21 mouse cellular contexts compared by ENCODE assay signal in genomic region chr4:95676390-95676789, GRCm38 (mm10).
DNase-seq lines count a peak whose midpoint lies in the region; ATAC-seq and TF ChIP-seq lines count a peak whose summit lies in the region.
"Had no signal": no experiment of that assay in that cellular context is flagged by ENCODE, and none has a peak within 500 bp of the region (broad histone marks: within the 10 kb centered on the region; RNA-seq: fewer than 3 reads in every experiment).

No protein-coding gene starts in this region.

- no peak for TF ChIP-seq POLR2A in limb, embryonic 14.5 days (IDR thresholded peaks at IDR 0.05; ENCODE audit: borderline replicate concordance, extremely low read depth, insufficient read depth, insufficient read length)

- H3K4me1 ChIP-seq in limb, embryonic 14.5 days (ENCODE audit: control insufficient read depth, insufficient read depth, low read length) = peaks cover 9% of the 10 kb centered on the region; the same call in 1 of the 2 replicates
- no peaks in the 10 kb centered on the region; the same call in 1 of the 2 replicates for H3K4me1 ChIP-seq in limb, embryonic 10.5 days
- peaks cover 4% of the 10 kb centered on the region; the same call in 1 of the 2 replicates for H3K4me1 ChIP-seq in midbrain, embryonic 12.5 days
- H3K4me1 ChIP-seq in midbrain, postnatal 0 days (ENCODE audit: insufficient read depth, low read length) = no peaks in the 10 kb centered on the region

- peak; percentile 63; the same call in 1 of the 2 replicates for ATAC-seq in limb, embryonic 14.5 days (ENCODE audit: low FRiP score, low read depth)
- peak; percentile 36; the same call in 1 of the 2 replicates for ATAC-seq in midbrain, embryonic 12.5 days (ENCODE audit: low FRiP score, low read depth)
- no peak for ATAC-seq in midbrain, postnatal 0 days (ENCODE audit: low FRiP score)
- ATAC-seq: forebrain, embryonic 14.5 days; forebrain, embryonic 16.5 days had no signal

- no peak for TF ChIP-seq CTCF in midbrain, postnatal 0 days (IDR thresholded peaks at IDR 0.05)

- no peaks in the 10 kb centered on the region for H3K9me3 ChIP-seq in limb, embryonic 14.5 days (ENCODE audit: control insufficient read depth, low read length)
- no peaks in the 10 kb centered on the region for H3K9me3 ChIP-seq in limb, embryonic 10.5 days (replicated peaks)
- H3K9me3 ChIP-seq in midbrain, embryonic 12.5 days = no peaks in the 10 kb centered on the region
- H3K9me3 ChIP-seq in midbrain, postnatal 0 days (ENCODE audit: low read length) = no peaks in the 10 kb centered on the region
- H3K9me3 ChIP-seq: embryonic facial prominence, embryonic 12.5 days; embryonic facial prominence, embryonic 15.5 days; forebrain, embryonic 10.5 days; forebrain, embryonic 12.5 days had no signal

- no peak overlapping the region for H3K9ac ChIP-seq in limb, embryonic 14.5 days (ENCODE audit: low read depth, low read length, severe bottlenecking)
- no peak overlapping the region for H3K9ac ChIP-seq in midbrain, embryonic 12.5 days (replicated peaks)
- no peak overlapping the region for H3K9ac ChIP-seq in midbrain, postnatal 0 days (replicated peaks; ENCODE audit: low read length, poor library complexity, severe bottlenecking)
- H3K9ac ChIP-seq: embryonic facial prominence, embryonic 12.5 days; embryonic facial prominence, embryonic 15.5 days; forebrain, embryonic 12.5 days had no signal

- no peak for DNase-seq in limb, embryonic 14.5 days (ENCODE audit: low spot score)
- no peak for DNase-seq in limb, embryonic 10.5 days (ENCODE audit: low spot score)
- no peak for DNase-seq in midbrain, postnatal 0 days (ENCODE audit: low spot score)
- DNase-seq: adrenal gland, adult 2 months; adrenal gland, postnatal 10 days; adrenal gland, postnatal 25 days; cerebellum, adult 11 months; cerebellum, adult 18-20 months; cerebellum, adult 8-10 months; cerebellum, adult 9-11 months; cerebellum, postnatal 14 days; cerebellum, postnatal 36 days; embryo, embryonic 11 days had no signal

- 86% methylated on average over 2 of the region's 2 CpGs for WGBS in limb, embryonic 14.5 days
- WGBS in limb, embryonic 10.5 days = 82% methylated on average over 2 of the region's 2 CpGs
- 56% methylated on average over 2 of the region's 2 CpGs for WGBS in midbrain, embryonic 12.5 days
- 55% methylated on average over 2 of the region's 2 CpGs for WGBS in midbrain, postnatal 0 days

- H3K27me3 ChIP-seq in limb, embryonic 14.5 days (ENCODE audit: control insufficient read depth, insufficient read depth, low read length) = no peaks in the 10 kb centered on the region
- H3K27me3 ChIP-seq in limb, embryonic 10.5 days (ENCODE audit: low read depth, poor library complexity, severe bottlenecking) = no peaks in the 10 kb centered on the region
- no peaks in the 10 kb centered on the region for H3K27me3 ChIP-seq in midbrain, embryonic 12.5 days
- no peaks in the 10 kb centered on the region for H3K27me3 ChIP-seq in midbrain, postnatal 0 days (ENCODE audit: insufficient read depth, low read length)
- H3K27me3 ChIP-seq: embryonic facial prominence, embryonic 12.5 days; embryonic facial prominence, embryonic 15.5 days; forebrain, embryonic 12.5 days had no signal

- no peak overlapping the region for H3K27ac ChIP-seq in limb, embryonic 14.5 days (replicated peaks; ENCODE audit: low read depth, low read length)
- H3K27ac ChIP-seq in limb, embryonic 10.5 days = no peak overlapping the region
- no peak overlapping the region for H3K27ac ChIP-seq in midbrain, embryonic 12.5 days (replicated peaks)
- no peak overlapping the region for H3K27ac ChIP-seq in midbrain, postnatal 0 days (ENCODE audit: low read depth, low read length)
- H3K27ac ChIP-seq: embryonic facial prominence, embryonic 12.5 days; embryonic facial prominence, embryonic 15.5 days; forebrain, embryonic 10.5 days; forebrain, embryonic 12.5 days had no signal

- no peaks in the 10 kb centered on the region for H3K36me3 ChIP-seq in limb, embryonic 14.5 days (ENCODE audit: control insufficient read depth, insufficient read depth, low read length)
- no peaks in the 10 kb centered on the region for H3K36me3 ChIP-seq in limb, embryonic 10.5 days
- H3K36me3 ChIP-seq in midbrain, embryonic 12.5 days = no peaks in the 10 kb centered on the region
- no peaks in the 10 kb centered on the region for H3K36me3 ChIP-seq in midbrain, postnatal 0 days (ENCODE audit: insufficient read depth, low read length)
- H3K36me3 ChIP-seq: embryonic facial prominence, embryonic 12.5 days; embryonic facial prominence, embryonic 15.5 days; forebrain, embryonic 10.5 days; forebrain, embryonic 12.5 days had no signal

- H3K4me3 ChIP-seq in limb, embryonic 14.5 days (replicated peaks; ENCODE audit: low read length) = no peak overlapping the region
- H3K4me3 ChIP-seq in limb, embryonic 10.5 days = no peak overlapping the region
- no peak overlapping the region for H3K4me3 ChIP-seq in midbrain, embryonic 12.5 days
- H3K4me3 ChIP-seq in midbrain, postnatal 0 days (ENCODE audit: low read depth, low read length) = no peak overlapping the region
- H3K4me3 ChIP-seq: embryonic facial prominence, embryonic 12.5 days; embryonic facial prominence, embryonic 15.5 days; erythroblast, embryonic 14.5 days; forebrain, embryonic 10.5 days; forebrain, embryonic 12.5 days had no signal

- no peak overlapping the region for H3K4me2 ChIP-seq in limb, embryonic 14.5 days (replicated peaks; ENCODE audit: low read depth, low read length, severe bottlenecking)
- no peak overlapping the region for H3K4me2 ChIP-seq in midbrain, embryonic 12.5 days (replicated peaks)
- H3K4me2 ChIP-seq in midbrain, postnatal 0 days (ENCODE audit: low read depth, low read length, poor library complexity, severe bottlenecking) = no peak overlapping the region
- H3K4me2 ChIP-seq: embryonic facial prominence, embryonic 12.5 days; embryonic facial prominence, embryonic 15.5 days; forebrain, embryonic 12.5 days had no signal
